Mouse (Mus musculus) embryonic facial prominence, embryonic 15.5 days (tissue): ENCODE data around the gene Dok3. TPM values are rescaled to one million over a fixed set of nuclear protein-coding genes. Genes with fewer than 3 reads are reported as not detected.

Experiments
- ATAC-seq: fragments of 200-750 bp; cut with Nextera tagmentation; 2 replicates; pipeline ENCODE4 v1.8.0; 2017; ENCODE audit warnings: low read depth, moderate TSS enrichment; ENCODE audit not compliant: insufficient number of reproducible peaks, low FRiP score, low TSS enrichment
- H3K27ac ChIP-seq: fragments of 300-500 bp; sonication (generic); replicated peaks from 2 replicates; pipeline ENCODE4 v1.5.1; 2015; ENCODE audit warnings: mild to moderate bottlenecking, inconsistent platforms
- H3K27me3 ChIP-seq: fragments of 300-500 bp; sonication (generic); 2 replicates; pipeline ENCODE4 v1.6.1; 2015; ENCODE audit warnings: inconsistent platforms
- H3K36me3 ChIP-seq: fragments of 300-500 bp; sonication (generic); 2 replicates; pipeline ENCODE4 v1.6.1; 2015; ENCODE audit warnings: mild to moderate bottlenecking, inconsistent platforms
- H3K4me1 ChIP-seq: fragments of 300-500 bp; sonication (generic); 2 replicates; pipeline ENCODE4 v1.6.1; 2015; ENCODE audit warnings: inconsistent platforms
- H3K4me2 ChIP-seq: fragments of 300-500 bp; sonication (generic); replicated peaks from 2 replicates; pipeline ENCODE4 v1.6.1; 2015; ENCODE audit warnings: mild to moderate bottlenecking, inconsistent platforms
- H3K4me3 ChIP-seq: fragments of 300-500 bp; sonication (generic); replicated peaks from 2 replicates; pipeline ENCODE4 v1.5.1; 2015; ENCODE audit warnings: mild to moderate bottlenecking, inconsistent platforms
- H3K9ac ChIP-seq: fragments of 300-500 bp; sonication (generic); 2 replicates; pipeline ENCODE4 v1.6.1; 2015; ENCODE audit warnings: inconsistent platforms
- H3K9me3 ChIP-seq: fragments of 300-500 bp; sonication (generic); replicated peaks from 2 replicates; pipeline ENCODE4 v1.6.1; 2016; ENCODE audit warnings: inconsistent platforms
- WGBS: fragments of 180-500 bp; shearing (Covaris S2); methylation state at CpG from one replicate; pipeline ENCODE4 v1.1.7; 2015; 5-methylcytosine and 5-hydroxymethylcytosine counted together
- polyA plus RNA-seq: library from polyadenylated mRNA; unstranded; fragments of >200 nt; fragmentation: Nextera tagmentation; extraction: Ambion mirVana; gene quantifications from 2 replicates; pipeline ENCODE4 v1.2.1, GENCODE M21; 2015

The Dok3 gene
- polyA plus RNA-seq, 1 experiment from 2014 or later, result 5.5 TPM

DNA sequence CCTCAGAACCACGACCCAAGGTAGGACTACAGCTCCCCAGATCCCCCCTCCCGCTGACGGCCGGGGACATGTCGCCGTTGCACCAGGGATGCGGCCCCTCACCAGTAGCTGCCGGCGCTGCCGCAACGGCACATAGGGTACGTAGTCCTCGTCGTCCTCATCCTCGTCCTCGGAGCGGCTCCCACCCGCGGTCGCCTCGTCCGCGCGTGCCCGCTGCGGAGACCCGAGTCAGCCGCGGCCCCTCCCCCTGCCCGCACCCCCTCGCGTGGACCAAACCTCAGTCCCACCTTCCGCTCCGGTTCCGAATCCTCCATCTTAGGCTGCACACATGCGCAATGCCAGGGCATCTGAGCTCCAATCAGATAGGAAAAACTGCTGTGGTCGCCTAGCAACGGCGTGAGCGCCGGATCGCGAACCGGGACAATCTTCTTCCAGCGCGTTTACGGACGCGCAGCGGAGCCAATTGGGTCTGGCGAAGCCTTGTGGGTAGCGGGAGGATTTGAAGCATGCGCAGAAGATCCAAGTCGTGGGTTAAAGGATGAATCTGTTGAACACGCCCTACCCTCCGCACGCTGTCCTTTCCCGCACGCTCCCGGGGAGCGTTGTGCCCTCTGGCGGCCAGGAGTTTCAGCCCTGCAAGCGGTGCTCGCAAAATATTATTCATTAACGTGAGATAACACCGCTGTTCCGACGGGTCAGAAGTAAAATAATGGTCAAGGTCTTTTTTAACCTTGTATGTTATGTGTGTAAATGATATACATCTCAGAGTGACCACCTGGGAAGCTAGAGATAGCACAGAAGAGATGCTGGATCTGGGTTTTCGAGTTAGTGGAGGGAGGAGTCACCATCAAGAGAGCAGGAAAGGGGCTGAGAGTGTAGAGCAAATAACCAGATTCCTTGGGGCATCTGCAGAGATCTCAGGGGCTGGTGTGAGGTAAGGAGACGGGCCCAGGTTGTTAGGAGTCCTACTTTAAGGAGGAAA is 7.4 kb upstream of the Dok3 start, which contains the start of gene Ddx41:
TSS of gene Ddx41 (minus strand) at position 465 of the 982 bp plus-strand sequence.
- peak within 1 kb of the TSS; percentile 45 for H3K27ac ChIP-seq
- no peaks in the 10 kb centered on the region for H3K27me3 ChIP-seq
- peaks cover 72% of the 10 kb centered on the region for H3K36me3 ChIP-seq
- peak within 1 kb of the TSS; percentile 92 for H3K9ac ChIP-seq
- H3K4me1 ChIP-seq, result peaks cover 17% of the 10 kb centered on the region
- H3K9me3 ChIP-seq, result no peaks in the 10 kb centered on the region
- ATAC-seq, result peak; percentile 96
- peak within 1 kb of the TSS; percentile 89 for H3K4me3 ChIP-seq
- under 1% methylated on average over 70 of the region's 70 CpGs for WGBS
- H3K4me2 ChIP-seq, result peak within 1 kb of the TSS; percentile 91

DNA sequence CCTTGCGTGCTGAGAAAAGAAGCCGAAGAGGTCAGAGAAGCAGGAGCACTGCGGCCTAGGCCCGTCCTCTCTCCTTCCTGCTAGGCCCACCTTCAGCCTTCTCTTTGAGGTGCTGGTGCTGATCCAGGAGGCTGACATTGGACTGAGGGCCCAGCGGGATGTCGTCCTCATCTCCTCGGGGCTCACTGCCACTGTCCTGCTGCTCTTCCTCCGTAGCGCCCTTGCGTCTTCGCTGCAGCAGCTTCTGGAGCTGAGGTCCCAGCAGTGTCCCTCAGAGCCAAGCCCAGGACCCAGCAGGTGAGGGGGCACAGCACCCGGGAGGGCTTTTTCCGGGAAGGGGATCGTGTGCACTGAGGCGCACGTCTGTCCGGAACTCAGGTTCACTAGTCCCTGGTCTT is 6.7 kb upstream of the Dok3 start:
- Histone ChIP-seq H3K27me3 (no peaks in the 10 kb centered on the region), H3K36me3 (peaks cover 72% of the 10 kb centered on the region), H3K4me2 (peak overlapping the region; percentile 91), H3K27ac (0 out of 2 replicates have a peak overlapping the region, but pooled peaks have one; percentile 45), H3K4me1 (peaks cover 17% of the 10 kb centered on the region), H3K9ac (peak overlapping the region; percentile 92), H3K9me3 (no peaks in the 10 kb centered on the region), H3K4me3 (peak overlapping the region; percentile 89)
- WGBS, result 16% methylated on average over 17 of the region's 17 CpGs
- no peak for ATAC-seq

DNA sequence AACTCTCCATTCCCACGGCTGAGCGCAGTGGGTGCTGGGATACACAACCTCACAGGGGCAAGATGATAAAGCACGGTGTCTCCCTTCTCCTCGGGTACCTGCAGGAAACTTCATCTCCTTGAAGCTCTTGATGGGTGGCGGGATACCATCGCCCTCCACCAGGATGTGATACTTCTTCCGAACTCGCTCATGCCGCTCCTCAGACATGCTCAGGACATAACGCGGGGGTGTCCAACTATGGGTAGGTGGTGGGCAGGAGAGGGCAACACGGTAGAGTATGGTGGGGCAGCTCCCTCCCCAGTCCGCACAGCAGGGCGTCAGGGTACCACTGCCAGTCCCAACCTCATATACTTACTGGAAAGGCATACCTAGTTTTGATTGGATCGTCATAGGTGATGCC is 6.1 kb upstream of the Dok3 start:
- Histone ChIP-seq H3K9me3 (no peaks in the 10 kb centered on the region), H3K9ac (no peak overlapping the region), H3K27me3 (no peaks in the 10 kb centered on the region), H3K4me3 (peak overlapping the region; percentile 89), H3K36me3 (peaks cover 72% of the 10 kb centered on the region), H3K27ac (no peak overlapping the region), H3K4me2 (peak overlapping the region; percentile 91), H3K4me1 (peaks cover 17% of the 10 kb centered on the region)
- WGBS, result 92% methylated on average over 15 of the region's 15 CpGs
- no peak for ATAC-seq

DNA sequence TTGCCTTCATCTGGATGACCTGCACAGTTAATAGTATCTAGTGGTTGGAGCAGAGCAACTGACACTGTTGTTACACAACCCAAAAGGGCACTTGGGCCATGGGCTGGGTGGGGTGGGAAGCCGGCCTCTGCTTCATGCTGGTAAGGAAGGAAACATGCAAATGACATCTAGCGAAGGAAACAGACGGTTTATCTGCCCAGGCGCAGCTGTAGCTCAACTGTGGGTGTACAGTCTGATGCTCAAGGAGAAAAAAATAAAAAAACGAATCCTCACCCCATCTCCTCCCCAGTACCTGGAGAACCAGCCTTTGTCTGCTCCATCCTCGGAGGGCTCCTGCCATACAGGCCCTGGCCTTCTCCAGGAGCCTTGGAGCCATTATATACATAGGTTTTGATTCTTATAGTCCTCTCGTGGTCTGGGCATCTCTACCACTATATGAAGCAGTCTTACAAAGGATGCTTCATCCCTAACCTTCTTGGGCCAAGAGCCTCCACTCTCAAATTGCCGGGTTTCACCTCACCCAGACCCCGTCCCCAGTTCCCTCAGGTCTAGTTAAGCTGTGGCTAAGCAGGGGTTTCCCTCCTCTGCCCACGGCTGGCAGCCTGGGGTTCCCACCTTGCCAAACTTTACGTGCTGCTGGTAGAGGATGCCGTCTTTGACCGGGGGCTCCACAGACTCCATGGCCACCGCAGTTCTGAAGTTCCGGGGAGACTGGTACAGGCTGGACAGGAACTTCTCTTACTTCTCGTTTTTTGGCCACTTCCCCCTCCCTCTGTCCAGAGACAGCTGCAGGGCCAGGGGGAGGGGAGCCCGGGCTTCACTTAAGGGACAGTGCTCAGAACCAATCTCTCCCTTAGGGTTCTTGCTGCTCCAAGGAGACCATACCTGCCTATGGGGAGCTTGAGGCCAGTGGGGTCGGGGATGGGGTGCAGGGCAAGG is 993 bp downstream of the Dok3 start:
- no peak for ATAC-seq
- Histone ChIP-seq H3K9ac (no peak overlapping the region), H3K4me2 (no peak overlapping the region), H3K27ac (no peak overlapping the region), H3K4me3 (no peak overlapping the region), H3K36me3 (peaks cover 35% of the 10 kb centered on the region), H3K4me1 (no peaks in the 10 kb centered on the region), H3K9me3 (no peaks in the 10 kb centered on the region), H3K27me3 (no peaks in the 10 kb centered on the region)
- WGBS, result 76% methylated on average over 18 of the region's 18 CpGs

DNA sequence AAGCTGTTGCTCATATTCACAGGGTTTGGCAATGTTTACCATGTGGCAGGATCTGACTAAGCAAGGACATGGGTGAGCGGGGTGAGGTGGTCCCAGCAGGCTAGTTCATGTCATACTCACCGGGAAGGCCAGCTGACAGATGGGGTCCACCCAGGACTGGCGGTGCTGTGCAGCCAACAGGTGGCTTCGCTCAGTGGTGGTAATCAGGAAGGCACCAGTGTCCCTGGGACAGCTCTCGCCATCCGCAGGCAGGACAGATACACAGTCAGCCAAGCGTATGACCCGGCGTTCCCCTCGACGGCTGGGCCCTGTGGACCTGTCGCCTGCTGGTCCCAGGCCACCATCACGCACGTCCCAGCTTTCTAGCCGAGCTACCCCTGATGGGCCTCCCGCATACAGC is 1.9 kb downstream of the Dok3 start:
- no peaks in the 10 kb centered on the region for H3K4me1 ChIP-seq
- H3K4me3 ChIP-seq, result no peak overlapping the region
- no peak overlapping the region for H3K27ac ChIP-seq
- no peaks in the 10 kb centered on the region for H3K27me3 ChIP-seq
- no peak overlapping the region for H3K4me2 ChIP-seq
- H3K36me3 ChIP-seq, result peaks cover 32% of the 10 kb centered on the region
- no peaks in the 10 kb centered on the region for H3K9me3 ChIP-seq
- ATAC-seq, result no peak
- 94% methylated on average over 16 of the region's 16 CpGs for WGBS
- no peak overlapping the region for H3K9ac ChIP-seq

DNA sequence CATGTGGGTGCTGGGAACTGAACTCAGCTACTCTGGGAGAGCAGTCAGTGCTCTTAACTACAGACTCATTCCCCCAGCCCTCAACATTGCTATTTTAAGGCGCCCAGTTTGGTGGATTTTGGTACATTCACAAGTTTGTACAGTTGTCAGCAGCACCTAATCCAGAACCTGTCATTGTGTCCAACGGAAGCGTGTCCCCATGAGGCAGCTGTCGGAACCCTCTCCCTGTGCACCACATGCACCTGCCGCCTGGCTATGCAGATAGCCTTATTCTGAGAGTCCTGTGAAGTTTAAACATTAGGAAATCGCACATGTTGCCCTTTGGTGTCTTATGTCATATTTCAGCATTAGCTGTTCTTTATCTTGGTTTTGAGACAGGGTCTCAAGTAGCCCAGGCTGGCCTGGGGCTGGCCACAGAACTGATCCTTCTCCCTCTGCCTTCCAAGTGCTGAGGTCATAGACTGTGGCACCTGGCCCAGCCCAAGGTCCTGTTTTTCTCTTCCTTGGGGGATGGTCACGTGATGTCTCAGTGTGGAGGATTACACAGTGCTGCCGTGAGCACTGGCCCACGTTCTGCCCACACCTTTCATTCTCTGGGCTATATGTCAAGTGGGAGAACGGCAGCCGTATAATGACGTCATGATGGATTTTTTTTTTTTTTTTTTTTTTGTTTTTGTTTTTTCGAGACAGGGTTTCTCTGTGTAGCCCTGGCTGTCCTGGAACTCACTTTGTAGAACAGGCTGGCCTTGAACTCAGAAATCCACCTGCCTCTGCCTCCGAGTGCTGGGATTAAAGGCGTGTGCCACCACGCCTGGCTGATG is 3.2 kb downstream of the Dok3 start:
- H3K4me3 ChIP-seq, result no peak overlapping the region
- H3K4me1 ChIP-seq, result no peaks in the 10 kb centered on the region
- H3K4me2 ChIP-seq, result no peak overlapping the region
- no peak overlapping the region for H3K9ac ChIP-seq
- H3K27ac ChIP-seq, result no peak overlapping the region
- whole genome bisulfite sequencing, result 79% methylated on average over 16 of the region's 16 CpGs
- no peak for ATAC-seq
- H3K27me3 ChIP-seq, result no peaks in the 10 kb centered on the region
- peaks cover 20% of the 10 kb centered on the region for H3K36me3 ChIP-seq
- H3K9me3 ChIP-seq, result no peaks in the 10 kb centered on the region

DNA sequence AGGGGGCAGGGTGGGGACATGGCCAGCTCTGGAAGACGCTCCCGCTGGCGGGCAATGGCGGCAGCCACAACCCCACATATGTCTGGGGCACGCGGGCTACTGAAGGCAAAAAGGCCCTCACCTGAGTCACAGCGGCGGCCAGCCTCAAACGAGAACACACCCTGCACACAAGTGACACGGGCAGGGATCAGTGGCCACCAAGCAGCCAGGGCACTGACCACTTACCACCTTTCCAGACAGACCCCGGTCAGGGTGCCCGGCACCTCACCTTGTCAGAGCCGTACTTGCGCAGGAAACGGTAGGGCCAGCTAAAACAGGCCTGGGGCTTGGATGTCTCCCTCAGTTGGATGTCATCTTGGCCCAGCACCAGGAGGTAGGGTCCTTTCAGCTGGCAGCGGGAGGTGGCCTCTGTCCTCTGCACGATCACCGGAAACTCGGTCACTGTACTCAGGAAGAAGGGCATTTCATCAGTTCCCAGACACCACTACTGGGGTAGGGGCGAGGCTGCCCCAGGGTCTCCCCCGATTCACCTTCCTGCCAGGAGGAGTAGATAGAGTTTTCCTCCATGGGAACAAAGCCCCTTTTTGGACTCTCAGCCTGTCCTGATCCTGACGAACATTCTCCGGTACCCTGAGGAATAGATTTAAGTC is 5.0 kb downstream of the Dok3 start:
- no peak for ATAC-seq
- H3K4me2 ChIP-seq, result no peak overlapping the region
- no peaks in the 10 kb centered on the region for H3K27me3 ChIP-seq
- 86% methylated on average over 23 of the region's 23 CpGs for WGBS
- peaks cover under 1% of the 10 kb centered on the region; the same call in 1 of the 2 replicates for H3K36me3 ChIP-seq
- H3K4me3 ChIP-seq, result no peak overlapping the region
- H3K9me3 ChIP-seq, result 0 out of 2 replicates have a peak, but pooled peaks cover 2% of the 10 kb centered on the region
- no peak overlapping the region for H3K27ac ChIP-seq
- H3K9ac ChIP-seq, result no peak overlapping the region
- no peaks in the 10 kb centered on the region for H3K4me1 ChIP-seq

DNA sequence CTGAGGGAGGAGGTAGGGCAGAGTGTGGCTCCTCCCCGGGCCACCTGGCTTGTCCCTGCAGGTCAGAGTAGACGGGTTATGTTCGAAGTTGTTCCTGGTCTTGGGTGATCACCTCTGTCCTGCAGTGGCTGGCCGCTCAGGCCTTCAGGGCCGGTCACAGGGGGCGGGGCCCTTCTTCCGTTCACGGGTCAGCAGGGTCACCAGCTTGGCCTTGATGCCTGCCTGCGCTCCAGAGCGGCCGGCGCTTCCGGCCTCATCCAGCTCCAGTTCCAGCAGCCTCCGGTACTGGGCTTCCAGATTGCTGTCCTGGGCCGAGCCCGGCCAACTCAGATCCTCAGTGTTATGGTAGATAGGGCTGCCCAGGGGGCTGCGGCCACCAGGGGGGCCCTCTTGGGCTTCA is 5.8 kb downstream of the Dok3 start:
- 0 out of 2 replicates have a peak, but pooled peaks cover 2% of the 10 kb centered on the region for H3K9me3 ChIP-seq
- no peaks in the 10 kb centered on the region for H3K27me3 ChIP-seq
- ATAC-seq, result no peak
- H3K4me1 ChIP-seq, result no peaks in the 10 kb centered on the region
- H3K4me3 ChIP-seq, result no peak overlapping the region
- WGBS, result 50% methylated on average over 17 of the region's 17 CpGs
- no peak overlapping the region for H3K4me2 ChIP-seq
- no peak overlapping the region for H3K27ac ChIP-seq
- H3K36me3 ChIP-seq, result no peaks in the 10 kb centered on the region
- H3K9ac ChIP-seq, result no peak overlapping the region

DNA sequence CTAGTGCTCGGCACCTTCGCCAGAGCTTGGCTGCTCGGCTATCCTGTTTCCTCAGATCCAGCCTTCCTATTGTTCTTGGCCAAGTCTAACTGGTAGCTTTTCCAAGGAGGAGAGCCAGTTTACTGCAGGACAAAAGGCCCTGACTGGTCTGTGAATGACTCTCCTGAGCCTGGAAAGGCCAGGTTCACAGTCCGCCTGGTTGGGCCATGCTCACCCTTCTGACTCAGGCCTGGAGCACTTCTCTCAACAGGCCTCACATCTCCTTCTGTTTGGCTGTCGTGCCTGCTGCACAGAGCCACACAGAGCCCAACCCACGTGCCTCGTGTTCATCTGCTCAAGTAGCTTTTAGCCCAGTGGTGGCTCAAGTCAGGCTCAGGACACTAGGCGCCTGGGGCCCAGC is 6.4 kb downstream of the Dok3 start:
- ATAC-seq, result no peak
- H3K9me3 ChIP-seq, result 0 out of 2 replicates have a peak, but pooled peaks cover 2% of the 10 kb centered on the region
- H3K36me3 ChIP-seq, result no peaks in the 10 kb centered on the region
- H3K27me3 ChIP-seq, result no peaks in the 10 kb centered on the region
- 52% methylated on average over 8 of the region's 8 CpGs for WGBS
- H3K4me3 ChIP-seq, result no peak overlapping the region
- no peak overlapping the region for H3K4me2 ChIP-seq
- H3K4me1 ChIP-seq, result no peaks in the 10 kb centered on the region
- no peak overlapping the region for H3K9ac ChIP-seq
- H3K27ac ChIP-seq, result no peak overlapping the region

DNA sequence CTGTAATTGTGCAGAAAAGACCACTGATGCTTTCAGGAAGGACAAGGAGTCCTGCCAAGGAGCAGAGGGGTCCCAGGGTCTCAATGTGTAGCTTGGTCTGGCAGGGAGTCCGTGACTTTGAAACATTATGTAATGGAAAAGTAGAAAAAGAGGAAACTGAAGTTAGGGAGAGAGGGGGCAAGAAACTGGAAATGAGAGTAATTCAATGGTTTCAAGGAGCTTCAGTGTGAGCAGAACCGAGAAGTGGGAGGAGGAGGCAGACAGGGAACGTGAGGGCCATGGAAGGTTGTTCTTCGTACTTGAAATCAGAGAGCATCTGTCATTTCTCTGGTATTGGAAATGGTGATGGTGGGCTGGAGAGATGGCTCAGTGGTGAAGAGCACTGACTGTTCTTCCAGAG is 9.5 kb downstream of the Dok3 start:
- no peak for ATAC-seq
- Histone ChIP-seq H3K4me1 (no peaks in the 10 kb centered on the region), H3K36me3 (no peaks in the 10 kb centered on the region), H3K4me3 (no peak overlapping the region), H3K9ac (no peak overlapping the region), H3K27me3 (no peaks in the 10 kb centered on the region), H3K9me3 (0 out of 2 replicates have a peak, but pooled peaks cover 2% of the 10 kb centered on the region), H3K27ac (no peak overlapping the region), H3K4me2 (no peak overlapping the region)
- WGBS, result 68% methylated on average over 4 of the region's 4 CpGs
